Mouse (Mus musculus): ENCODE data around the gene Hps3.

DNA sequence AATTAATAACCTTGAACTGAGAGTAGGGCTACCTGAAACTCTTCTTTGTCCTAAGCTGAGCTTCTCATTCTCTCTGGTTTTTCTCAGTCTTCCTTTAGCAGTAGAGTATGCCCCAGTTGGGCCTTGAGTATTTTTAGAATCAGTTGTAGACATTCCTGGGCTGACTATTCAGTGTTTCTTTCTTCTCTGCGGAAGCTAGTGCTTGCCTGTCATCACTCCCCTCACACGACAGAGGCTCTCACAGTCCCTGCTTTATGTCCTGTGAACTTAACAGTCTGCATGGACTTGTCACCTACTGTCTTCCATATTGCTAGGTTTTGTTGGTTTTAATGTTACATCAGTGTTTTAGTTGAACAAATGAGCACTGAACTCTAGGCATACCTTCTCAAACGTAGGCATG is 47.0 kb upstream of the Hps3 start:
- TF ChIP-seq CTCF (IDR thresholded peaks at IDR 0.05; ENCODE audit: borderline replicate concordance, insufficient read depth, low read depth, low read length) (no peak), POLR2A (IDR thresholded peaks at IDR 0.05; ENCODE audit: borderline replicate concordance, insufficient read depth, low read length) (no peak)
